Mouse (Mus musculus) kidney, adult 10 weeks (tissue): ENCODE measurements around the gene Kctd5. TPM values are rescaled to one million over a fixed set of nuclear protein-coding genes. Genes with fewer than 3 reads are reported as not detected.

Experiments
- polyA plus RNA-seq: library from polyadenylated mRNA; stranded (reverse); fragments of 350-450 nt; fragmentation: Illumina TruSeq; extraction: RNeasy Lipid Tissue Mini Kit (QIAGEN cat#74804); gene quantifications from one replicate; pipeline ENCODE4 v1.2.3, GENCODE M21; 2014; ENCODE audit warnings: low read depth, low replicate concordance

Gene Kctd5
- 19.8 TPM for polyA plus RNA-seq

GRCm38 (mm10) chr17:24072919-24073696 lies at the start of gene Kctd5:
Gene Kctd5, minus strand, starts transcription at chr17:24073485.

GRCm38 (mm10) chr17:24037844-24038243 lies 35.4 kb downstream of the Kctd5 start, which contains the start of gene Prss27:
Gene Prss27, plus strand, starts transcription at chr17:24038144.

GRCm38 (mm10) chr17:23997901-23998300 lies 75.4 kb downstream of the Kctd5 start, which contains the start of gene Prss22:
Gene Prss22, minus strand, starts transcription at chr17:23998100.

Other genes with a start within 250 kb of the Kctd5 start
- gene Elob, start 244.3 kb downstream of the Kctd5 start, polyA plus RNA-seq = 12.0 TPM
- not detected for gene Prss33, start 237.4 kb downstream of the Kctd5 start, polyA plus RNA-seq
- not detected for gene Prss32, start 229.6 kb downstream of the Kctd5 start, polyA plus RNA-seq
- gene Prss41, start 229.3 kb downstream of the Kctd5 start, polyA plus RNA-seq = not detected
- not detected for gene Prss21, start 205.4 kb downstream of the Kctd5 start, polyA plus RNA-seq
- gene Dcpp1, start 192.6 kb downstream of the Kctd5 start, polyA plus RNA-seq = not detected
- not detected for gene Dcpp2, start 192.6 kb downstream of the Kctd5 start, polyA plus RNA-seq
- gene Dcpp3, start 156.0 kb downstream of the Kctd5 start, polyA plus RNA-seq = not detected
- gene Sbp, start 131.8 kb downstream of the Kctd5 start, polyA plus RNA-seq = not detected
- gene Sbpl, start 118.2 kb downstream of the Kctd5 start, polyA plus RNA-seq = not detected
- not detected for gene Prss30, start 92.9 kb downstream of the Kctd5 start, polyA plus RNA-seq
- gene Prss22, start 75.4 kb downstream of the Kctd5 start, polyA plus RNA-seq = not detected
- not detected for gene Prss27, start 35.3 kb downstream of the Kctd5 start, polyA plus RNA-seq
- gene Pdpk1, start 77.4 kb upstream of the Kctd5 start, polyA plus RNA-seq = 45.9 TPM
- 1.0 TPM for gene Amdhd2, start 90.3 kb upstream of the Kctd5 start, polyA plus RNA-seq
- 120 TPM for gene Atp6v0c, start 96.2 kb upstream of the Kctd5 start, polyA plus RNA-seq
- 5.7 TPM for gene Tbc1d24, start 132.1 kb upstream of the Kctd5 start, polyA plus RNA-seq
- gene Ntn3, start 136.0 kb upstream of the Kctd5 start, polyA plus RNA-seq = not detected
- 1.6 TPM for gene Tedc2, start 147.4 kb upstream of the Kctd5 start, polyA plus RNA-seq
- gene Ccnf, start 178.0 kb upstream of the Kctd5 start, polyA plus RNA-seq = not detected